Mouse (Mus musculus) c-Kit-positive CD71-negative TER-119-negative erythroid progenitor cells, embryonic 14.5 days (primary cell): Measurements from ENCODE around the gene Pknox1.

Experiments
- DNase-seq: peaks from one replicate; pipeline ENCODE4 v3.0.0-alpha.2; 2013; ENCODE audit warnings: low read depth

Pknox1 gene

GRCm38 (mm10) chr17:31652152-31652551 is 87.6 kb downstream of the Pknox1 start:
- DNase-seq, result no peak

DNA sequence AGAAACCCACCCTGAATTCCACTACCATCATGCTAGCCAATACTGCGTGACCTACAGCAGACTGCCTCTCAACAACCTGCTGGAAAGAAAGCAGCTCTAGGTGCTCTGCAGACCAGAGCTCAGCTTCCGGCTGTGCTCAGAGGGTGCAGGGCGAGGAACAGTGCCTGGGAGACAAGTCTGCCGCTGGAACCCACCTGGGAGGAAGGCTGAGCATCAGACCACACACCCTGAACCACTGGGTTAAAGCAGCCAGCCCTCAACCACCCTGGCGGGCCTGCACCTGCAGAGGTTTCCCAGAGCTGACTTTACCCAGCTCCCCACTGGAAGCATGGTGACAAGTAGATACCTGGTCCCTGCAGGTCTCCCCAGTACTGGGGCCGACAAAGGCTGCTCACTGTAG is 88.7 kb downstream of the Pknox1 start:
- no peak for DNase-seq

DNA sequence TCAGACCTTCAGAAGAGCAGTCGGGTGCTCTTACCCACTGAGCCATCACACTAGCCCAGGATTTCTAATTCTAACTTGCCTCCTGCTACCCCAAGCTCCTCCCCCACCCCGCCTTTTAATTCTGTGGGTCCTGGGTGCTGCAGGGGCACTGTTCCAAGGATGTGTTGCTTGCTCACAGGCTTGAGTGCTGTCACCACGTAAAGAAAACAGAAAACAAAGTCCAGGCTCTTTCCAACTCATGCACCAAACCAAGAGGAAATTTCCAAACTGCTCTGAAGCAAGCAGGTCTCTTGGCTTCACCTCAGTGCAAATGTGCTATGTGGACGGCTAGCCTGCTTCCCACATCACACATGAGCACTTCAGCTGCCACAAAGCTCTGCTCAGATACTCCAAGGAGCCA is 90.8 kb downstream of the Pknox1 start:
- no peak for DNase-seq

DNA sequence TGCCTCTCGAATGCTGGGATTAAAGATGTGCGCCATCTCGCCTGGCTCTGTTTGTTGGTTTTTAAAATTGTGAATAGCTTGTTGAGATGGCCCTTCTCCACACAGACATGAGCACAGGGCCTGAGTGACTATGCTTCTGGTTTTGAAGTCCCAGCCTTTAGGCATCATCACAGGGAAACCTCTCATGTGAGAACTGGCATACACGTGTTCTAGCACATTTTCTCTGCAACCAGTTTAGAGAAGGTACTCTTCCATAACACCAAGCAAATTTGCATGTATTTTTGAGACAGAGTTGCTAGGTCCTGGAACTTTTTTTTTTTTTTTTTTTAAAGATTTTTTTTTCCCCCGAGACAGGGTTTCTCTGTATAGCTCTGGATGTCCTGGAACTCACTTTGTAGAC is 92.1 kb downstream of the Pknox1 start:
- DNase-seq, result no peak
